Mouse (Mus musculus) myocyte (in vitro differentiated cells): ENCODE data around the gene Gli3. TPM values are rescaled to one million over a fixed set of nuclear protein-coding genes. Genes with fewer than 3 reads are reported as not detected.

Experiments used
- H3K27me3 ChIP-seq: one replicate; pipeline ENCODE4 v1.6.1; 2011; ENCODE audit not compliant: control insufficient read depth, insufficient read depth, insufficient read length
- H3K36me3 ChIP-seq: one replicate; pipeline ENCODE4 v1.6.1; 2011; ENCODE audit not compliant: control insufficient read depth, insufficient read depth
- H3K4me2 ChIP-seq: one replicate; pipeline ENCODE4 v1.6.1; 2011; ENCODE audit warnings: low read depth, control low read depth
- H3K4me3 ChIP-seq: one replicate; pipeline ENCODE4 v1.5.1; 2011; ENCODE audit warnings: mild to moderate bottlenecking, control low read depth, moderate library complexity
- H3K79me2 ChIP-seq: one replicate; pipeline ENCODE4 v1.6.1; 2011; ENCODE audit not compliant: control insufficient read depth, insufficient read depth
- H3ac ChIP-seq: one replicate; pipeline ENCODE4 v1.6.1; 2011; ENCODE audit not compliant: control insufficient read depth, insufficient read length
- CEBPB ChIP-seq: IDR thresholded peaks from 2 replicates; pipeline ENCODE4 v1.6.1; 2011; ENCODE audit warnings: mild to moderate bottlenecking, moderate library complexity; ENCODE audit not compliant: poor library complexity, insufficient read depth, severe bottlenecking
- E2F4 ChIP-seq: IDR thresholded peaks from one replicate; pipeline ENCODE4 v1.6.1; 2011; ENCODE audit warnings: mild to moderate bottlenecking, control low read depth, moderate library complexity; ENCODE audit not compliant: insufficient read depth
- MAX ChIP-seq: IDR thresholded peaks from one replicate; pipeline ENCODE4 v1.6.1; 2011; ENCODE audit warnings: low read depth, mild to moderate bottlenecking, control low read depth
- MYOD1 ChIP-seq, 3 experiments: IDR thresholded peaks; one replicate each; pipeline ENCODE4 v1.6.1; 2011; ENCODE audit warnings: control low read depth in 2 of 3, low read depth in 2 of 3, mild to moderate bottlenecking in 2 of 3, moderate library complexity in 1 of 3; ENCODE audit not compliant: insufficient read length in 2 of 3, control insufficient read depth in 1 of 3
- MYOG ChIP-seq, 3 experiments: IDR thresholded peaks; one replicate each; pipeline ENCODE4 v1.6.1; 2011; ENCODE audit warnings: control low read depth in 2 of 3, low read depth in 2 of 3, mild to moderate bottlenecking in 2 of 3; ENCODE audit not compliant: insufficient read length in 2 of 3, control insufficient read depth in 1 of 3, insufficient read depth in 1 of 3
- POLR2A ChIP-seq: IDR thresholded peaks from one replicate; pipeline ENCODE4 v1.6.1; 2011; ENCODE audit warnings: low read depth, mild to moderate bottlenecking, control low read depth, moderate library complexity; ENCODE audit not compliant: insufficient read length
- POLR2AphosphoS2 ChIP-seq: IDR thresholded peaks from one replicate; pipeline ENCODE4 v1.6.1; 2011; ENCODE audit warnings: low read depth, control low read depth; ENCODE audit not compliant: insufficient read length
- REST ChIP-seq: IDR thresholded peaks from one replicate; pipeline ENCODE4 v1.6.1; 2011; ENCODE audit warnings: mild to moderate bottlenecking, control low read depth, moderate library complexity; ENCODE audit not compliant: insufficient read depth, insufficient read length
- SRF ChIP-seq: IDR thresholded peaks from one replicate; pipeline ENCODE4 v1.6.1; 2011; ENCODE audit warnings: low read depth; ENCODE audit not compliant: control insufficient read depth, insufficient read length
- TCF12 ChIP-seq: IDR thresholded peaks from one replicate; pipeline ENCODE4 v1.6.1; 2011; ENCODE audit warnings: mild to moderate bottlenecking, control low read depth; ENCODE audit not compliant: poor library complexity, insufficient read depth, severe bottlenecking
- TCF3 ChIP-seq: IDR thresholded peaks from one replicate; pipeline ENCODE4 v1.6.1; 2011; ENCODE audit warnings: low read depth, control low read depth; ENCODE audit not compliant: insufficient read length
- USF1 ChIP-seq: IDR thresholded peaks from one replicate; pipeline ENCODE4 v1.6.1; 2011; ENCODE audit warnings: low read depth, mild to moderate bottlenecking, control low read depth, moderate library complexity
- polyA plus RNA-seq: library from polyadenylated mRNA; unstranded; fragments of >200 nt; fragmentation: generic; extraction: Trizol; gene quantifications from one replicate; pipeline ENCODE4 v1.2.1, GENCODE M21; 2012; ENCODE audit warnings: missing spikeins

Gli3 gene
- polyA plus RNA-seq, 1 experiment = 3.9 TPM

DNA sequence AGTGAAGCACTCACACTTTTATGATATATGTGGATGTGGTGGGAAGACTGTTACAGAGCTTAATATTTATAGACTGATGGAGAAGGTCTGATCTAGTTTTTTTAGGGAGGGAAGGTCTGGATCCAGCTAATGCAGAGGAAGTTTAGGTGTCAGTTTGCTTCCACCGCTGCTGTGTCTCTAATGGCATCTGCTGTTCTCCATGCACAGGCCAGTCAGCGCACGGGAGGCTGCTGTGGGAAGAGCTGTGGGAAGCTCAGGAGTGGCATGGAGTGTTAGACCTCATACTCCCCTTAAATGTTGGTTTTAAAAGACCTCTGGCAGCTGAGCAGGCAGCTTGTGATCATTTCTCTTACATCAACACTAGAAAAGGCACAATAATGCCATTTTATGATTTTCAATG is 7.0 kb downstream of the Gli3 start:
- no peaks in the 10 kb centered on the region for H3K27me3 ChIP-seq
- TF ChIP-seq MYOG (IDR thresholded peaks at IDR 0.05; ENCODE audit: control insufficient read depth in 1 of 3, insufficient read depth in 1 of 3, insufficient read length in 2 of 3, low read depth in 2 of 3) (no peak), MAX (no peak), E2F4 (no peak), POLR2A (no peak), REST (no peak), SRF (no peak), CEBPB (no peak), MYOD1 (IDR thresholded peaks at IDR 0.05; ENCODE audit: control insufficient read depth in 1 of 3, insufficient read length in 2 of 3, low read depth in 2 of 3) (no peak), TCF3 (no peak), POLR2AphosphoS2 (no peak), USF1 (no peak), TCF12 (no peak)
- no peaks in the 10 kb centered on the region for H3K36me3 ChIP-seq
- peaks cover 88% of the 10 kb centered on the region for H3K79me2 ChIP-seq
- H3K4me2 ChIP-seq = no peak overlapping the region
- H3K4me3 ChIP-seq = no peak overlapping the region
- H3ac ChIP-seq = no peak overlapping the region

DNA sequence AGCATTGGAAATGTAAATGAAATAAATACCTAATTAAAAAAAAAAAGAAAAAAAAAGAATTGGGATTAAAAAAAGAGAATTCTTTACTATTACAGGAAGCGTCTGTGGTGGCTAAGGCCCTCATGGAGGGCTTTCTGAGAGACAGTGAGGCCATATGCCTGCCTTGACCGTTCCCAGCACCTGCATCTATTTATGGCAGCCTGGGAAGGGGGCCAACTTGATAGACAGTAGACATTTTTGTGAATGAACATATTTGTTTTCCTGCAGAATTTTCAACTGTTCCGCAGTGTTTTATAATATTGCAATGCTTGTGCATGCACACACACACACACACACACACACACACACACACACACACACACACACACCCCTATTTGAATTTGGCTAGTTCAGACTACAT is 9.7 kb downstream of the Gli3 start:
- Histone ChIP-seq H3K36me3 (no peaks in the 10 kb centered on the region), H3K27me3 (no peaks in the 10 kb centered on the region), H3K4me3 (no peak overlapping the region), H3K79me2 (peaks cover 83% of the 10 kb centered on the region), H3ac (no peak overlapping the region), H3K4me2 (no peak overlapping the region)
- TF ChIP-seq REST = no peak
- no peak for TF ChIP-seq TCF3
- no peak for TF ChIP-seq POLR2A
- no peak for TF ChIP-seq MYOG (IDR thresholded peaks at IDR 0.05; ENCODE audit: control insufficient read depth in 1 of 3, insufficient read depth in 1 of 3, insufficient read length in 2 of 3, low read depth in 2 of 3)
- no peak for TF ChIP-seq MAX
- no peak for TF ChIP-seq USF1
- TF ChIP-seq SRF = no peak
- TF ChIP-seq POLR2AphosphoS2 = no peak
- no peak for TF ChIP-seq MYOD1 (IDR thresholded peaks at IDR 0.05; ENCODE audit: control insufficient read depth in 1 of 3, insufficient read length in 2 of 3, low read depth in 2 of 3)
- no peak for TF ChIP-seq CEBPB
- TF ChIP-seq TCF12 = no peak
- TF ChIP-seq E2F4 = no peak

DNA sequence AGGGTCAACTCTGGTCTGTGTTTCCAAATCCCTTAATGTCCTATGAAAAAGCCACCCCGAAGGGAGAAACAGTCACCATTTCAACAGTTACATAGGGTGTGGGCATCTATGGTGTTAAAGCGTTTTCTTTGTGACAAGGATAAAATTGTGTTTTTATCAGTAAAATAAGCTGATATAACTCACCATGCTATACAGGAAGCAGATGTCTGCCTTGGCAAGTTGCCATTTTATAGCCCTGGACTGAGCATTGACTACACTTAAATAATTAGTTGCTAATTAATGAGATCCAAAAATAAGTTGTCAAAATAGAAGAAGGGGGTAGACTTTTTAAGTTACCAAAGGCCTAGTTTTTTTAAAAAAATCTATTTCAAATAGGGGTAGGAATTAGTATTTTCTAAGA is 11.4 kb downstream of the Gli3 start:
- TF ChIP-seq POLR2A (no peak), E2F4 (no peak), POLR2AphosphoS2 (no peak), MAX (no peak), TCF12 (no peak)
- H3K79me2 ChIP-seq = peaks cover 76% of the 10 kb centered on the region

DNA sequence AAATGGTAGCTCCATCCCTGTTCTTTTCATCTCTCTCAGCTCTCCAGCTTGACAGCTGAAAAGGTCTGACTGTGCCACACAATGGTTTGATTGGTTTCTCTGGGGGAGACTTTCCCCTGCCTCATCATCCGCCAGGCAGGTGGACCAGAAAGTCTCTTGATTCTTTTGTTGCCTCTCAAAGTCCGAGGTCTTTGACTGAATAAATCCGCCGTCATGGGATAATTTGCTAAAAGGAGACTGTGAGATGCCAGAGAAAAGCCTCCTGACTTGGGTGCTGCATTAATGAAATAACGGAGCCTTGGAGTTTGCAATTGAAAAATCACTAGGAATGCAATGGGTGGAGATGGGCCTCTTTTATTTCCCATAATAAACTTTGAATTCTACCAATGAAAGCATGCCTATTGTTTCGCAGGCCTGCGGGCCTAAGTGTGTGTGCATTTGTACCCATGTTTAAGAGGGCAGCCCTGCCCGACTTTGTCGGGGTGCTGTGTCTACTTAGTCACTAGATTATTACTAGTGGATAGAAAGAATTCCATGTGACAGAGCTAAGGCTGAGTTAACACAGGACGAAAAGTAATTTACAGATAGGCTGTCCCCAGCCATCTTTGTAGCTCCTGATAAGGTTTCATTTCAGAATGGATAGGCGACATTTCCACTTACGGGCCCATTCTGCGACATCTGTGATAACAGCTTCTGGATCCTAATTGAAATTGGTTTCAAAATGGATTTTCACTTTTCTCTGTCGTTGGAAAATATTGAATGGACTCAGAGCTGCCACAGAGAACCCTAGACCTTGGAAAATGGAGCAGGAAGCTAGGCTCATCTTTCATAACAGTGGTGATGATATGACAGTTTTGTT is 23.2 kb downstream of the Gli3 start:
- Histone ChIP-seq H3K27me3 (no peaks in the 10 kb centered on the region), H3K36me3 (peaks cover under 1% of the 10 kb centered on the region), H3K4me3 (no peak overlapping the region), H3K79me2 (peaks cover 82% of the 10 kb centered on the region), H3ac (no peak overlapping the region), H3K4me2 (no peak overlapping the region)
- no peak for TF ChIP-seq TCF12
- TF ChIP-seq MYOG (IDR thresholded peaks at IDR 0.05; ENCODE audit: control insufficient read depth in 1 of 3, insufficient read depth in 1 of 3, insufficient read length in 2 of 3, low read depth in 2 of 3) = no peak
- TF ChIP-seq POLR2A = no peak
- no peak for TF ChIP-seq MAX
- no peak for TF ChIP-seq USF1
- TF ChIP-seq TCF3 = no peak
- TF ChIP-seq CEBPB = no peak
- TF ChIP-seq MYOD1 (IDR thresholded peaks at IDR 0.05; ENCODE audit: control insufficient read depth in 1 of 3, insufficient read length in 2 of 3, low read depth in 2 of 3) = no peak
- TF ChIP-seq SRF = no peak
- no peak for TF ChIP-seq POLR2AphosphoS2
- no peak for TF ChIP-seq E2F4
- TF ChIP-seq REST = no peak

More for the DNA sequence above, 11.4 kb downstream of the Gli3 start:
- Histone ChIP-seq H3K36me3 (no peaks in the 10 kb centered on the region), H3ac (no peak overlapping the region), H3K4me3 (no peak overlapping the region), H3K27me3 (no peaks in the 10 kb centered on the region), H3K4me2 (no peak overlapping the region)
